Mouse (Mus musculus): Measurements from ENCODE around the gene Hoxa7.

- TF ChIP-seq CTCF (IDR thresholded peaks at IDR 0.05; ENCODE audit: low read depth), result no peak
- TF ChIP-seq EP300 (optimal IDR thresholded peaks at IDR 0.05), result no peak
Measured at GRCm38 (mm10) chr6:52182030-52182429, 39.6 kb downstream of the Hoxa7 start.
